Comparison of ENCODE assay signal across 22 mouse cellular contexts in the genomic region with DNA sequence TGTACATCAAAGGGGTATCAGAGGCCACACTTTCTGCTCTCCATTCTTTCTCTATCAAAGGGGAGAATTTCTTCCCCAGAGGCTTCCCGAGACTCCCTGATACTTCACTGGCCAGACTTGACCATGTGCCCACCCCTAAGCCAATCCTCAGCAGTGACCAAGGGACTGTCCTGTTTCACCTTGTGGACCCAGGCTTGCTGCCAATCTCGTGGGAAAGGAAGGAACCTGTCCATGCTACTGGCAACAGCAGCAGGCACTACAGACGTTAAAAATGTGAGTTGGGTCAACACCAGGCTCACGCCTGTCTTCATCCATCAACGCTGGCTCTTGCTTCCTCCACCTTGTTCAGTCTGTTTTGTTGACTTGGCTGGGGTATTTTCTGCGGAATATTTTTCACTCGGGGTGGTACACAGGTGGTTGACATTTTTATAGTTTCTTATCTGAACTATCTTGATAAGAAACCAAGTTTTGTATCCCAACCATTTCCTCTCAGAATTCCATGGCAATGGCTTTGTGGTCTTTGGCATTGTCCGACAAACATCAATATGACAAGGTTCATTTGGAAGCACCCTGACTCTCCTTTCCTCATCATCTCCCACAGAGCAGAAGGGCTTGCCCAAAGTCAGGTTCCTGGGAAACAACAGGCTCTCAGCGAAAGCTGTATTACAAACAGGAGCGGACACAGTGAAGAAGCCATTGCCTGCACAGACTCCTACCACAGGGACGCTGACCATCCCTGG. TPM values are rescaled to one million over a fixed set of nuclear protein-coding genes. Genes with fewer than 3 reads are reported as not detected.
DNase-seq lines count a peak whose midpoint lies in the region; ATAC-seq and TF ChIP-seq lines count a peak whose summit lies in the region.
"Had no signal": no experiment of that assay in that cellular context is flagged by ENCODE, and none has a peak within 500 bp of the region (broad histone marks: within the 10 kb centered on the region; RNA-seq: fewer than 3 reads in every experiment).

No protein-coding gene starts in this region.

- intact Hi-C loops in heart, postnatal 10 days (cut with DNase I) = no loop called here
- intact Hi-C loops in heart, postnatal 25 days (cut with DNase I) = no loop called here

- H3K27ac ChIP-seq in heart, embryonic 10.5 days = no peak overlapping the region
- H3K27ac ChIP-seq in kidney, adult 2 months (ENCODE audit: insufficient read depth, low read depth, low read length) = no peak overlapping the region
- H3K27ac ChIP-seq in liver, adult 2 months (replicated peaks; ENCODE audit: insufficient read depth, low read depth, low read length) = peak overlapping the region; percentile 65
- no peak overlapping the region for H3K27ac ChIP-seq in liver, embryonic 11.5 days (ENCODE audit: low read depth, low read length)

- H3K27me3 ChIP-seq in heart, embryonic 10.5 days (ENCODE audit: insufficient read depth, poor library complexity, severe bottlenecking) = peaks cover 14% of the 10 kb centered on the region
- H3K27me3 ChIP-seq in kidney, adult 2 months (replicated peaks; ENCODE audit: control insufficient read depth, insufficient read depth, low read length) = no peaks in the 10 kb centered on the region
- no peaks in the 10 kb centered on the region for H3K27me3 ChIP-seq in liver, adult 2 months (ENCODE audit: control insufficient read depth, insufficient read depth, low read length)
- peaks cover 8% of the 10 kb centered on the region for H3K27me3 ChIP-seq in liver, embryonic 11.5 days (replicated peaks; ENCODE audit: control insufficient read depth, insufficient read depth, low read length)
- H3K27me3 ChIP-seq: Patski had no signal

- ATAC-seq in liver, embryonic 11.5 days (replicated peaks; ENCODE audit: low FRiP score) = no peak
- ATAC-seq: activated CD4-positive, CD25-positive, alpha-beta regulatory T cell, adult 4 months; CD4-positive, CD25-positive, alpha-beta regulatory T cell, adult 4 months; Patski had no signal

- no peaks in the 10 kb centered on the region for H3K4me1 ChIP-seq in heart, embryonic 10.5 days
- H3K4me1 ChIP-seq in kidney, adult 2 months (ENCODE audit: control insufficient read depth, insufficient read depth, low read length) = no peaks in the 10 kb centered on the region
- H3K4me1 ChIP-seq in liver, adult 2 months (ENCODE audit: control insufficient read depth, insufficient read depth, low read length) = peaks cover 8% of the 10 kb centered on the region
- H3K4me1 ChIP-seq in liver, embryonic 11.5 days (replicated peaks; ENCODE audit: control insufficient read depth, insufficient read depth, low read length) = no peaks in the 10 kb centered on the region

- 75% methylated on average over 11 of the region's 11 CpGs for WGBS in heart, embryonic 10.5 days
- WGBS in kidney, adult 2 months = 64% methylated on average over 11 of the region's 11 CpGs
- 17% methylated on average over 11 of the region's 11 CpGs for WGBS in liver, adult 2 months
- WGBS in liver, embryonic 11.5 days = 70% methylated on average over 11 of the region's 11 CpGs

- no peaks in the 10 kb centered on the region for H3K79me2 ChIP-seq in liver, adult 2 months (ENCODE audit: control insufficient read depth, insufficient read depth, low read length)

- TF ChIP-seq POLR2A in kidney, adult 2 months (IDR thresholded peaks at IDR 0.05; ENCODE audit: low read depth, low read length) = no peak
- TF ChIP-seq POLR2A in liver, adult 2 months (IDR thresholded peaks at IDR 0.05; ENCODE audit: extremely low read depth, insufficient read depth, low read length) = no peak

- H3K4me2 ChIP-seq in liver, embryonic 11.5 days = no peak overlapping the region

- TF ChIP-seq CTCF in kidney, adult 2 months (conservative IDR thresholded peaks at IDR 0.05; ENCODE audit: insufficient read depth, insufficient read length, low read depth, low read length) = no peak
- no peak for TF ChIP-seq CTCF in liver, adult 2 months (IDR thresholded peaks at IDR 0.05; ENCODE audit: low read depth, low read length)

- H3K36me3 ChIP-seq in heart, embryonic 10.5 days = no peaks in the 10 kb centered on the region
- no peaks in the 10 kb centered on the region for H3K36me3 ChIP-seq in kidney, adult 2 months (ENCODE audit: control insufficient read depth, insufficient read depth, low read length)
- no peaks in the 10 kb centered on the region for H3K36me3 ChIP-seq in liver, adult 2 months (ENCODE audit: control insufficient read depth, insufficient read depth, low read length)
- no peaks in the 10 kb centered on the region for H3K36me3 ChIP-seq in liver, embryonic 11.5 days (ENCODE audit: control insufficient read depth, insufficient read depth, low read length)
- H3K36me3 ChIP-seq: G1E had no signal

- DNase-seq in heart, adult 11 months = peak; percentile 84
- no peak for DNase-seq in heart, postnatal 10 days
- DNase-seq in heart, embryonic 10.5 days (ENCODE audit: low spot score) = peak; percentile 22
- DNase-seq in heart, postnatal 25 days (ENCODE audit: low spot score) = no peak
- DNase-seq in kidney, adult 2 months = peak; percentile 17
- no peak for DNase-seq in kidney, postnatal 36 days
- peak; percentile 95 for DNase-seq in liver, adult 2 months (ENCODE audit: extremely low read depth, low read depth, low spot score)
- DNase-seq in liver, embryonic 11.5 days (ENCODE audit: low spot score) = no peak
- DNase-seq: adrenal gland, adult 2 months; adrenal gland, adult 8-10 months; adrenal gland, postnatal 10 days; adrenal gland, postnatal 14 days; adrenal gland, postnatal 25 days; adrenal gland, postnatal 36 days; B cell, adult 2 months; cerebellum, adult 11 months; cerebellum, adult 11-12 months had no signal

- H3K4me3 ChIP-seq in heart, embryonic 10.5 days = no peak overlapping the region
- H3K4me3 ChIP-seq in kidney, adult 2 months (ENCODE audit: insufficient read depth, low read depth, low read length) = no peak overlapping the region
- H3K4me3 ChIP-seq in liver, adult 2 months (ENCODE audit: insufficient read depth, low read depth, low read length) = no peak overlapping the region
- no peak overlapping the region for H3K4me3 ChIP-seq in liver, embryonic 11.5 days (ENCODE audit: low read depth, low read length)

- H3K9ac ChIP-seq in liver, adult 2 months (ENCODE audit: low read depth, low read length) = peak overlapping the region; percentile 23; the same call in 1 of the 2 replicates
- H3K9ac ChIP-seq in liver, embryonic 11.5 days (ENCODE audit: low read depth, low read length) = no peak overlapping the region

- H3K9me3 ChIP-seq in heart, embryonic 10.5 days = no peaks in the 10 kb centered on the region
- H3K9me3 ChIP-seq in liver, embryonic 11.5 days (ENCODE audit: control insufficient read depth, low read length) = no peaks in the 10 kb centered on the region
- H3K9me3 ChIP-seq: G1E had no signal

RNA-seq across cellular contexts. Expression of gene Tgfa, which starts 6.1 kb away (rescaled TPM):
- 1 to 10 TPM; 1.5 to 2.1 TPM for total RNA-seq in heart, postnatal 10 days (2021)
- polyA plus RNA-seq in heart, embryonic 10.5 days (2016; fragmentation: Nextera tagmentation; extraction: Ambion mirVana) = 3.2 and 3.7 TPM in 2 replicates
- 1 to 10 TPM; 1.6 to 1.7 TPM for total RNA-seq in heart, postnatal 25 days (2021)
- 3.2 and 4.0 TPM in 2 replicates for polyA plus RNA-seq in kidney, adult 2 months (2012; rRNA removed)
- 6.3 and 8.5 TPM in 2 replicates for total RNA-seq in liver, adult 2 months (2014; rRNA removed)
- 13.3 and 14.3 TPM in 2 replicates for polyA plus RNA-seq in liver, adult 2 months (2012; rRNA removed)
- 0.99 and 1.2 TPM in 2 replicates for polyA plus RNA-seq in liver, embryonic 11.5 days (2014; fragmentation: Nextera tagmentation; extraction: Ambion mirVana)
- total RNA-seq: CH12.LX had no signal
- polyA plus RNA-seq: activated CD4-positive, CD25-positive, alpha-beta regulatory T cell, adult 4 months had no signal

Comparison
In these comparisons a context has a peak if more than half of its experiments do, and no peak if none do; other contexts are left out.
1. DNase-seq: peak in heart, adult 11 months (single experiment), heart, embryonic 10.5 days (single experiment), kidney, adult 2 months (single experiment) and liver, adult 2 months (single experiment); none in heart, postnatal 10 days (0 of 2), heart, postnatal 25 days (single experiment), kidney, postnatal 36 days (0 of 2) and liver, embryonic 11.5 days (single experiment).